Mouse (Mus musculus) hematopoietic stem cell, adult 5-6 weeks (primary cell): ENCODE measurements around the gene Myo9b. TPM values are rescaled to one million over a fixed set of nuclear protein-coding genes. Genes with fewer than 3 reads are reported as not detected.
A peak's percentile ranks its signal among the peaks of the same experiment; 100 is the strongest.
"Not testable (repeated sequence)": the region's sequence is repeated elsewhere in the genome, so short reads cannot be mapped to it uniquely, and the experiment has no call there.

Source experiments
- ATAC-seq, 2 experiments: fragments of 125-278 bp in 1 of 2; replicated peaks in 1 of 2; 2 replicates each; pipeline ENCODE4 v1.8.0; 2016 to 2017; ENCODE audit warnings: inconsistent platforms in 2 of 2, mild to moderate bottlenecking in 2 of 2, moderate number of reproducible peaks in 2 of 2, low read depth in 1 of 2, moderate TSS enrichment in 1 of 2; ENCODE audit not compliant: low FRiP score in 2 of 2, poor library complexity in 2 of 2, severe bottlenecking in 2 of 2, insufficient read depth in 1 of 2, low TSS enrichment in 1 of 2
- total RNA-seq: library from RNA; stranded (forward); fragments of 172-1452, 232-1000 nt; gene quantifications from 2 replicates; pipeline ENCODE4 v1.2.3, GENCODE M21; 2017

Gene Myo9b
- total RNA-seq, 1 experiment from 2014 or later: 43.6 TPM

DNA sequence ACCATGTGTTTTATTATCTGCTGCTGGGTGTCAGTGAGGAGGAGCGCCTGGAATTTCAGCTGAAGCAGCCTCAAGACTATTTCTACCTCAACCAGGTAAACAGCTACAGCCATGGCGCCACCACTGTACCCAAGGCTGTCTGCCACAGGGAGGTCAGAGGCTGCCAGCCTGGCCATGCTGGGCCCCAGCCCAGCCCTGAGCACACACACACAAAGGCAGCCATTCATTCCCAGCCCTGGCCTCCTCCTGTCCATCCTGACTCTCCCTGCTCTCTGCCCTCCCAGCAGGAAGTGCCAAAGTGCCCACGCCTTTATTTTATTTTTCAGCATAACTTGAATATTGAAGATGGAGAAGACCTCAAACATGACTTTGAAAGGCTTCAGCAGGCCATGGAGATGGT is 50.4 kb downstream of the Myo9b start:
- ATAC-seq: no peak

DNA sequence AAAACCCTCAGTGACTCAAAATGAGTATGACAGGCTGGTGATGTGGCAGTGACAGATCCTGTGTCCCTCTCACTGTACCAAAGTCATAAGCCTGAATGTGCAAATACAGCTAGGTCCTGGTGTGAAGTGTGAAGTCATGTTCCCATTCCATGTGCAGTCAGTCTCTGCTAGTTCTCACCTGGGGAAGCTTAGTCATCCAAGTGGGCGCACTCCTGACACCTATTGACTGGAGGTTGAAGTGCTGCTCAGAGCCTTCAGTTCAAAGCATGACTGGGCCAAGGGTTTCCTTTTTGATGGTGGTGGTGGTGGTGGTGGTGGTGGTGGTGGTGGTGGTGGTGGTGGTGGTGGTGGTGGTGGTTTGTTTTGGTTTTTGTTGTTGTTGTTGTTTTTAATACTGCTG is 52.3 kb downstream of the Myo9b start:
- peak; percentile 62 to 69; a peak in 3 of 4 replicates for ATAC-seq

- ATAC-seq: not testable (repeated sequence)
Measured at GRCm38 (mm10) chr8:71337834-71338233, 65.3 kb downstream of the Myo9b start.

- ATAC-seq: no peak
Measured at GRCm38 (mm10) chr8:71340625-71341024, 68.1 kb downstream of the Myo9b start.

DNA sequence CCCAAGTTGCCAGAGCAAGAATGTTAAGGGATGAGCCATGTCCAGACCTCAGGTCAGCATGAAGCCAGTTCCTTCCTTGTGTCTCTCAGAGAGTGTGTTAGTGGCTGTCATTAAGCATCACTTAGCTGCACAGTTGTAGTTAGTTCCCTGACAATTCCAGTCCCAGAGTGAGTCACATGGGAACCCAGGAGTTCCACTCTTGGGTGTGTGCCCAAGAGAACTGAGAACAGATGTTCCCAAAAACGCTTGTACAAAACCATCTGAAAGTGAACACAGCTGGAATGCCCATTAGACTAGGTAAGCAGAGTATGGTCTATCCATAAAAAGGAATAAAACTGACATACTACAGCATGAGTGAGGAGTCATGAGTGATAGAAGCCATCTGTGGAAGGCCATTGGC is 74.1 kb downstream of the Myo9b start:
- no peak for ATAC-seq

- ATAC-seq: no peak
Measured at GRCm38 (mm10) chr8:71351117-71351516, 78.6 kb downstream of the Myo9b start.

- ATAC-seq: no peak
Measured at GRCm38 (mm10) chr8:71351520-71351919, 79.0 kb downstream of the Myo9b start.

- ATAC-seq: 0 out of 4 replicates have a peak, but pooled peaks of 1 of the 2 experiments have one; percentile 22
Measured at GRCm38 (mm10) chr8:71358026-71358425, 85.5 kb downstream of the Myo9b start.

DNA sequence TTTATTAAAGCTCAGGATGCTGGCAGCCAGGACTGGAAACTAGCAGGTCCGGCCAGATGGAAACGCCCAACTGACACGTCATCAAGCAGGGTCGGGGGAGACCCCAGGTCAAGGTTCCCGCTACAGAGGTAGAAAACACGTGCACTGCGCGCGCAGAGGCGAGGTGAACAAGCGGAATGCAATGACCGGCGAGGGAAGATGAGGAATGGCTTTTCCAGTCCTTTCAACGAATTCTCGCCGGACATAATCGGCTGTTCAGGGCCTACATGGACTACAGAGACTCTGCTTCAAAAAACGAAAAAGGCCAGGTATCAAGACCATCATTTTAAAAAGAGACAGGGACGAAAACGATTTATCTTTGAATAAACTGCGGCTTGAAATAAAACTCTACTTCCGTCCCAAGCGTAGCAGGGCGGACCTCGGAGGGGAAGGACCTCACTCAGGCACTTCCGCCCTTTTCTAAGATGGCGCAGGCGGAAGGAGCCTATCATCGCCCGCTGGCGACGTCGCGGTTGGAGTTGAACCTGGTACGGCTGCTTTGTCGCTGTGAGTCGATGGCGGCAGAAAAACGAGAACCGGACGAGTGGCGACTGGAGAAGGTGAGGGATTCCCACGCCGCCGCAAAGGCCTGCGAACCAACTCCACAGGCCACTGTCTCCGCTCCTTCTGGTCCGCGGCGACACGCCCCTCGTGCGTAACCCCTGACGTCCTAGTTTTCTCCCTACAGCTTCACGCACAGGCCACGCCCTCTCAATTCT is 94.4 kb downstream of the Myo9b start, which contains the start of gene Use1:
Use1 (plus strand) TSS at position 78 of the 758 bp plus-strand sequence.
- peak; percentile 79 for ATAC-seq

DNA sequence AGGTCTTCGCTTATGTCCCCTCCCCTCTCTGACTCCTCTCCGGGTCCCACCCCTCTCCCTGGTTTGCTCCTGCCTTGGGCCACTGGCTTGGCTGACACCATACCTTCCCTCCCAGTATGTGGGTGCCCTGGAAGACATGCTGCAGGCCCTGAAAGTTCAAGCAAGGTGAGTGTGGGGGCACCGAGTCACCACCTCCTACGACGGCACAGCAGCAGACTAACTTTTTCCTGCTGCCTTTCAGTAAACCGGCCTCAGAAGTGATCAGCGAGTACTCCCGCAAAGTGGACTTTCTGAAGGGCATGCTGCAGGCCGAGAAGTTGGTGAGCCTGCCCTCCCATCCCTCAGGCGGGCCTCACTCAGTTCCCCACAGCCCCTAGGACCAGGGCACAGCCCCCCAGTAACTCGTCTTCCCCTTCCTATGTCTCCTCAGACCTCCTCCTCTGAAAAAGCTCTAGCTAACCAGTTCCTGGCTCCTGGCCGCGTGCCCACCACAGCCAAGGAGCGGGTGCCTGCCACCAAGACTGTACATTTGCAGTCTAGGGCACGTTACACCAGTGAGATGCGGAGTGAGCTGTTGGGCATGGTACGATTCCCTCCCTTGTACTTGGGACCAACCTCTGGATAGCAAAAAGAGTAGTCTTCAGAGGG is 95.1 kb downstream of the Myo9b start:
- no peak for ATAC-seq

DNA sequence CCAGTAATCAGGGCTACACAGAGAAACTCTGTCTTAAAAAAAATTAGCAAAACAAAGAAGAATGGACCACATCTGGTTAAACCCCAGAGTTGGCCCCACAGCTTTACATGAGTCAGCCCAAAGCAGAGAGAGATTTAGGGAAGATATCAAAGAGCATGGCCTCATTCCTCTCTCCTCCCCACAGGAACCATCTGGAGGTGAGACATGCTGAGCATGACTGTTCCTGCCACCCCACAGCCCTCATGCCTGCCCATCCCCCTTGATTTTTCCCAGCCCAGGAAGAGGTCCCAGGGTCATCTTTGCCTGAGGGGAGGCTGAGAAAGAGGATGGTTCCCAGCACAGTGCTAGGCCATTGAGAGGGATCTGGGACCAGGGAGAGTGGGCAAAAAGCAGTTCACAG is 95.9 kb downstream of the Myo9b start:
- ATAC-seq: no peak

- no peak for ATAC-seq
Measured at GRCm38 (mm10) chr8:71369040-71369718, 96.7 kb downstream of the Myo9b start.

- no peak for ATAC-seq
Measured at GRCm38 (mm10) chr8:71370711-71371235, 98.3 kb downstream of the Myo9b start.

GRCm38 (mm10) chr8:71371236-71371848 is 98.8 kb downstream of the Myo9b start, which contains the start of gene Ocel1:
Gene Ocel1 (plus strand): TSS chr8:71371298.
- peak; percentile 65 to 75 for ATAC-seq

- ATAC-seq: no peak
Measured at GRCm38 (mm10) chr8:71372427-71372826, 99.9 kb downstream of the Myo9b start.

DNA sequence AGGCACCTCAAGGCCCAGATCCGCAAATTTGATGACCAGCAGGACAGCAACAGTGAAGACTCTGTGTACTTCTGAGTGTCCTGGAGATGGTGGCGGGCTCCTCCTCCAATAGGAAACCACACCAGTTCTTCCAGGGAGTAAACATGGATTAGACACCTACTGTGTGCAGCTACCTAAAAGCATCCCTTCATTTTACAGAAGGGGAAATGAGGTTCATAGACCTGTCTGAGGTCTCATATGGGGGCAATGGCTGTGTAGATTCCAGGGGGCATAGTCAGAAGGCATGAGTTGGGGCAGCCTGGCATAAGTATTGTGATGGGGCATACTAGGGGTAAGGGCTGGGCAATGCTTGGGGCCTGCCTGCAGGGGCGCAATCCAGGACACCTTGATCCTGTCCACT is 100.5 kb downstream of the Myo9b start:
- no peak for ATAC-seq

GRCm38 (mm10) chr8:71374616-71375206 is 102.2 kb downstream of the Myo9b start:
- no peak for ATAC-seq
